Mouse (Mus musculus) hindbrain, embryonic 14.5 days (tissue): ENCODE results near the gene Fes. TPM values are rescaled to one million over a fixed set of nuclear protein-coding genes. Genes with fewer than 3 reads are reported as not detected.
A peak's percentile ranks its signal among the peaks of the same experiment; 100 is the strongest.

Experiments used
- ATAC-seq: fragments of 200-750 bp; cut with Nextera tagmentation; 2 replicates; pipeline ENCODE4 v1.8.0; 2017; ENCODE audit warnings: moderate number of reproducible peaks, mild to moderate bottlenecking, moderate TSS enrichment, moderate library complexity; ENCODE audit not compliant: low FRiP score
- DNase-seq: peaks from one replicate; pipeline ENCODE4 v3.0.0-alpha.2; 2015; ENCODE audit warnings: low spot score
- H3K27ac ChIP-seq: fragments of 300-500 bp; sonication (generic); 2 replicates; pipeline ENCODE4 v1.5.1; 2014; ENCODE audit warnings: mild to moderate bottlenecking, moderate library complexity
- H3K27me3 ChIP-seq: fragments of 300-500 bp; sonication (generic); 2 replicates; pipeline ENCODE4 v1.6.1; 2014; ENCODE audit warnings: mild to moderate bottlenecking, low read length, mixed read lengths; ENCODE audit not compliant: control insufficient read depth, insufficient read depth
- H3K36me3 ChIP-seq: fragments of 300-500 bp; sonication (generic); replicated peaks from 2 replicates; pipeline ENCODE4 v1.6.1; 2014; ENCODE audit not compliant: control insufficient read depth, insufficient read depth
- H3K4me1 ChIP-seq: fragments of 300-500 bp; sonication (generic); replicated peaks from 2 replicates; pipeline ENCODE4 v1.6.1; 2014; ENCODE audit warnings: antibody characterized with exemption, low read length, mixed read lengths; ENCODE audit not compliant: control insufficient read depth, insufficient read depth
- H3K4me2 ChIP-seq: fragments of 300-500 bp; sonication (generic); replicated peaks from 2 replicates; pipeline ENCODE4 v1.6.1; 2014; ENCODE audit warnings: mild to moderate bottlenecking, moderate library complexity
- H3K4me3 ChIP-seq: fragments of 300-500 bp; sonication (generic); replicated peaks from 2 replicates; pipeline ENCODE4 v1.5.1; 2014; ENCODE audit warnings: mild to moderate bottlenecking, low read length
- H3K9ac ChIP-seq: fragments of 300-500 bp; sonication (generic); 2 replicates; pipeline ENCODE4 v1.6.1; 2014
- H3K9me3 ChIP-seq: fragments of 300-500 bp; sonication (generic); 2 replicates; pipeline ENCODE4 v1.6.1; 2016; ENCODE audit warnings: low read length; ENCODE audit not compliant: control insufficient read depth
- WGBS: fragments of 180-500 bp; shearing (Covaris S2); extraction: QIAGEN DNeasy Blood & Tissue Kit; methylation state at CpG from one replicate; pipeline ENCODE4 v1.1.7; 2014; 5-methylcytosine and 5-hydroxymethylcytosine counted together
- polyA plus RNA-seq: library from polyadenylated mRNA; unstranded; fragments of >200 nt; fragmentation: Nextera tagmentation; extraction: Ambion mirVana; gene quantifications from 2 replicates; pipeline ENCODE4 v1.2.1, GENCODE M21; 2014

Fes gene
- polyA plus RNA-seq, 1 experiment from 2014 or later, result 4.6 TPM

DNA sequence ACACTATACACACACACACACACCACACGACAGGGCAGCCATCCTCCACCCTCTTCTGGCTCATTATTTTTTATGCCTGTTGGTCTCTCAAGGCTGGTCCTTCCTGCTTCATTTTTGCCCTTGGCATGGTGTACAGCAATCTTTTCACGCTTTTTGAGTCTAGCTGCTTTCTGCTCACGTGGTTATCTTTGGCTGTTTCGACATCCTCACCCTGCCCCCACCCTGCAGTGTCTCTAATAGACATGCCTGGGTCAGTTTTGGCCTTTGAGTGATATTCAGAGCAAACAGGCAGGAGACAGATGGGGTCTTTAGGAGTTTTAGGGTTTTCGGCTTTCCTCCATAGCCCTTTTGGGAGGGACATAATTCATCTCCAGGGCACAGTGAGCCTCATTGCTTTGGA, 40.9 kb downstream of the Fes start:
- ATAC-seq (no peak), DNase-seq (no peak)
- 89% methylated on average over 5 of the region's 5 CpGs for WGBS
- Histone ChIP-seq H3K27me3 (no peaks in the 10 kb centered on the region), H3K9ac (no peak overlapping the region), H3K9me3 (no peaks in the 10 kb centered on the region), H3K4me3 (no peak overlapping the region), H3K36me3 (peaks cover 20% of the 10 kb centered on the region), H3K27ac (no peak overlapping the region), H3K4me1 (peaks cover 17% of the 10 kb centered on the region), H3K4me2 (no peak overlapping the region)

GRCm38 (mm10) chr7:80346173-80346572, 41.6 kb downstream of the Fes start:
- no peaks in the 10 kb centered on the region for H3K9me3 ChIP-seq
- H3K4me2 ChIP-seq, result no peak overlapping the region
- H3K36me3 ChIP-seq, result peaks cover 14% of the 10 kb centered on the region
- DNase-seq, result no peak
- no peaks in the 10 kb centered on the region for H3K27me3 ChIP-seq
- ATAC-seq, result no peak
- H3K4me3 ChIP-seq, result no peak overlapping the region
- no peak overlapping the region for H3K27ac ChIP-seq
- no peak overlapping the region for H3K9ac ChIP-seq
- 94% methylated on average over 9 of the region's 9 CpGs for WGBS
- peaks cover 22% of the 10 kb centered on the region for H3K4me1 ChIP-seq

DNA sequence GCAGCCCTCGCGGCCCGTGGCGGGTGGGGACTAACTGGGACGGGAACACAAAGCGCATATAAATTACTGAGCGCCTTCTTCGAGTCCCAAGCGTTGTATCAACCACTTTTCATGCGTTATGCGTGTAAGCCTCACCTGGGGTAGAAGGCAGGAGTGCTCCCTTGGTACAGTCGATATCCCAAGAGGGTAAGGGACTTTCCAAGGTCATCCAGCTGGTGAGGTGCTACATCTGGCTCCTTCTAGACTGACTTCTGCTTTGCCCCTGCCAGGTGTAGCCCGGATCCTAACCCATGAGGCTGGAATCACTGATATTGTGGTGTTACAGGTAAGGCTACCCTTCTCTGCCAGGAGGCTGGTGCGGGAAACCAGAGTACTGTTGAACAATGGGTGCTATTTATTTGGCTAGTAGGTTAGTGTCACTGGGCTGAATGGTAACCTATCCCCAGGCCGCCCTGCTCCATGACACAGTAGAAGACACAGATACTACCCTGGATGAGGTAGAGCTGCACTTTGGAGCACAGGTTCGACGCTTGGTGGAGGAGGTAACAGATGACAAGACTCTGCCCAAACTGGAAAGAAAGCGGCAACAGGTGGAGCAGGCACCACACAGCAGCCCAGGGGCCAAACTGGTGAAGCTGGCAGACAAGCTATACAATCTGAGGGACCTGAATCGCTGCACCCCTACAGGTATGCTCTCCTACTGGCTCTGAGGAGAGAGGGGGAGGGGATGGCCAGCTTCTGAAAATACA, 44.3 kb downstream of the Fes start:
- Histone ChIP-seq H3K36me3 (no peaks in the 10 kb centered on the region; the same call in 1 of the 2 replicates), H3K4me2 (peak overlapping the region; percentile 86), H3K27me3 (no peaks in the 10 kb centered on the region), H3K9ac (peak overlapping the region; percentile 81), H3K9me3 (no peaks in the 10 kb centered on the region), H3K4me1 (peaks cover 40% of the 10 kb centered on the region), H3K4me3 (peak overlapping the region; percentile 47), H3K27ac (peak overlapping the region; percentile 86)
- ATAC-seq (peak; percentile 7; the same call in 1 of the 2 replicates), DNase-seq (no peak)
- 26% methylated on average over 19 of the region's 19 CpGs for WGBS

DNA sequence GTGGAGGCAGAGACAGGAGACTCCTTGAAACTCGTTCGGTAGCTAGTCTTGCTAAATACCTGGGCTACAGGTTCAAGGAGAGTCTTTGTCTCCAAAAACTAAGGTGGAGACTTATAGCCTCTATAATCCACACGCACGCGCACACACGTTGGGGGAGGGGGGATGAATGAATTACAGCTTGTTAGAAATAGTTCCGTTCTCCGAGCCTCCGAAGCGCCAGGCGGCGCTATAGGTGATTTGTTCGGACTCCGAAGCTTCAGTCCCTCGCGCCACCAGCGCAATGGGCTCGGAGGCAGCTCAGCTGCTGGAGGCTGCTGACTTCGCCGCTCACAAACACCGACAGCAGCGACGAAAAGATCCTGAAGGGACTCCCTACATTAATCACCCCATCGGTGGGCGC, 44.9 kb downstream of the Fes start, which contains the start of gene Hddc3:
Gene Hddc3 (plus strand): TSS at position 247 of the 400 bp plus-strand sequence.
- Histone ChIP-seq H3K9me3 (no peaks in the 10 kb centered on the region), H3K4me3 (peak within 1 kb of the TSS; percentile 47), H3K36me3 (peaks cover 3% of the 10 kb centered on the region; the same call in 1 of the 2 replicates), H3K27ac (peak within 1 kb of the TSS; percentile 86), H3K4me1 (peaks cover 46% of the 10 kb centered on the region), H3K27me3 (no peaks in the 10 kb centered on the region), H3K4me2 (peak within 1 kb of the TSS; percentile 86), H3K9ac (peak within 1 kb of the TSS; percentile 81)
- peak; percentile 46 for ATAC-seq
- DNase-seq, result peak; percentile 99
- WGBS, result 1% methylated on average over 25 of the region's 25 CpGs

GRCm38 (mm10) chr7:80341793-80342192, 46.0 kb downstream of the Fes start:
- Histone ChIP-seq H3K4me1 (peaks cover 52% of the 10 kb centered on the region), H3K4me2 (no peak overlapping the region), H3K4me3 (no peak overlapping the region), H3K36me3 (peaks cover 12% of the 10 kb centered on the region), H3K27me3 (no peaks in the 10 kb centered on the region), H3K9ac (no peak overlapping the region), H3K9me3 (no peaks in the 10 kb centered on the region), H3K27ac (peak overlapping the region; percentile 7; the same call in 1 of the 2 replicates)
- DNase-seq (no peak), ATAC-seq (no peak)
- WGBS, result 58% methylated on average over 7 of the region's 7 CpGs

- peak; percentile 64 for DNase-seq
- ATAC-seq, result peak; percentile 52
- Histone ChIP-seq H3K4me1 (peaks cover 52% of the 10 kb centered on the region), H3K27ac (peak within 1 kb of the TSS; percentile 90), H3K36me3 (peaks cover 22% of the 10 kb centered on the region), H3K4me3 (peak within 1 kb of the TSS; percentile 72), H3K4me2 (peak within 1 kb of the TSS; percentile 83), H3K9me3 (no peaks in the 10 kb centered on the region), H3K9ac (peak within 1 kb of the TSS; percentile 80), H3K27me3 (no peaks in the 10 kb centered on the region)
- 3% methylated on average over 11 of the region's 11 CpGs for WGBS
Observed at GRCm38 (mm10) chr7:80340793-80341192, 47.0 kb downstream of the Fes start, which contains the start of gene Unc45a. Gene Unc45a, minus strand, starts transcription at chr7:80341005.

- H3K4me1 ChIP-seq, result peaks cover 52% of the 10 kb centered on the region
- H3K9ac ChIP-seq, result peak overlapping the region; percentile 80
- peaks cover 30% of the 10 kb centered on the region for H3K36me3 ChIP-seq
- peak overlapping the region; percentile 83 for H3K4me2 ChIP-seq
- H3K9me3 ChIP-seq, result no peaks in the 10 kb centered on the region
- peak overlapping the region; percentile 72 for H3K4me3 ChIP-seq
- no peaks in the 10 kb centered on the region for H3K27me3 ChIP-seq
- DNase-seq (peak; percentile 99), ATAC-seq (peak; percentile 96)
- 1% methylated on average over 45 of the region's 45 CpGs for WGBS
- peak overlapping the region; percentile 90 for H3K27ac ChIP-seq
Observed at GRCm38 (mm10) chr7:80339793-80340628, 47.7 kb downstream of the Fes start.

DNA sequence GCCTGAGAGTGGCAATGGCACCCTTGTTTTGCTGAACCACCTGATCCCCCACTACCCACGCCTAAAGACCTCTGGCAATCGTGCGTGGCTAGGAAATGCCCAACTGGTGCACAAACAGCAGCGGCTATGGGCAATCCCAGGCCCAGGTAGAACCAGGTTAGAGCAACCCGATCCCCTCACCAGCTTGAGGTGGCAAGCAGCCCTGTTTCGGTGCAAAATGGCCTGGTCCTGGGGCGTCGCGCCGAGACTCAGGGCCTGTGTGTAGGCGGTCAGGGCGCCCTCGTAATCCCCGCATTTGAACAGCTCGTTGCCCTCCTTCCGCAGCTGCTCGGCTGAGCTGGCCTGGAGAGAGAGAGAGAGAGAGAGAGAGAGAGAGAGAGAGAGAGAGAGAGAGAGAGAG, 48.4 kb downstream of the Fes start:
- Histone ChIP-seq H3K4me3 (peak overlapping the region; percentile 72), H3K36me3 (peaks cover 36% of the 10 kb centered on the region), H3K4me2 (peak overlapping the region; percentile 83), H3K27me3 (no peaks in the 10 kb centered on the region), H3K27ac (peak overlapping the region; percentile 90), H3K9me3 (no peaks in the 10 kb centered on the region), H3K4me1 (peaks cover 52% of the 10 kb centered on the region), H3K9ac (peak overlapping the region; percentile 80)
- no peak for DNase-seq
- WGBS, result 7% methylated on average over 15 of the region's 17 CpGs
- no peak for ATAC-seq

DNA sequence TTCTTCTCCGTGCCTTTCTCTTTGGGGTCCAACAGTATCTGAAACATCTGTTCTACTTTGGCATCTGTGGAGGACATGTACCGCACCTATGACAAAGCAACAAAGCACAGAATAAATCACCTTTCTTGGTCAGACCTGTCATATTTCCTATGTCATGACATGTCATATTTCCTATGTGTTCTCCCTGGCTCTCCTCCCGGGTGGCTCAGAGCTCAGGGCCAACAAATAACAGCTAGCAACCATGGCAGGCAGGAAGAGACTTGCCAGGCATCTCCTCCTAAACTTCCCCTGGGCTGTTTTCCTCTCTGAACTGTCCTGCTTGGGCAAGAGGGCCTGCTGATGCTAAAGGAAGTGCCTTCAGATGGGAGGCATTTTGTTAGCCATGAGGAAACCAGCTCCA, 50.8 kb downstream of the Fes start:
- H3K4me2 ChIP-seq, result no peak overlapping the region

More for the DNA sequence above, 50.8 kb downstream of the Fes start:
- Histone ChIP-seq H3K4me1 (peaks cover 36% of the 10 kb centered on the region), H3K36me3 (peaks cover 59% of the 10 kb centered on the region), H3K27ac (no peak overlapping the region), H3K9me3 (no peaks in the 10 kb centered on the region), H3K27me3 (no peaks in the 10 kb centered on the region), H3K4me3 (no peak overlapping the region), H3K9ac (no peak overlapping the region)
- ATAC-seq (no peak), DNase-seq (no peak)
- 96% methylated on average over 3 of the region's 3 CpGs for WGBS
